Mouse (Mus musculus): ENCODE data around the gene Gatad2a.

The Gatad2a gene

GRCm38 (mm10) chr8:69937466-69937865 is 58.7 kb downstream of the Gatad2a start:
- no peak for DNase-seq (ENCODE audit: low read depth, low spot score)

GRCm38 (mm10) chr8:69936050-69936794 is 60.0 kb downstream of the Gatad2a start:
- DNase-seq (ENCODE audit: low read depth, low spot score), result no peak

- DNase-seq (ENCODE audit: low read depth, low spot score), result no peak
Observed at GRCm38 (mm10) chr8:69935431-69935830, 60.8 kb downstream of the Gatad2a start.

- DNase-seq (ENCODE audit: low read depth, low spot score), result no peak
Observed at GRCm38 (mm10) chr8:69934582-69934981, 61.6 kb downstream of the Gatad2a start.

GRCm38 (mm10) chr8:69933811-69934210 is 62.4 kb downstream of the Gatad2a start:
- no peak for DNase-seq (ENCODE audit: low read depth, low spot score)

- DNase-seq (ENCODE audit: low read depth, low spot score), result no peak
Observed at GRCm38 (mm10) chr8:69926901-69927300, 69.3 kb downstream of the Gatad2a start.

GRCm38 (mm10) chr8:69923986-69924385 is 72.2 kb downstream of the Gatad2a start:
- DNase-seq (ENCODE audit: low read depth, low spot score), result no peak

GRCm38 (mm10) chr8:69921141-69921540 is 75.0 kb downstream of the Gatad2a start:
- no peak for DNase-seq (ENCODE audit: low read depth, low spot score)

GRCm38 (mm10) chr8:69919876-69920662 is 76.1 kb downstream of the Gatad2a start:
- peak; percentile 86 for DNase-seq (ENCODE audit: low read depth, low spot score)

- DNase-seq (ENCODE audit: low read depth, low spot score), result peak; percentile 90
Observed at GRCm38 (mm10) chr8:69919010-69919409, 77.2 kb downstream of the Gatad2a start.

GRCm38 (mm10) chr8:69918506-69918905 is 77.7 kb downstream of the Gatad2a start:
- no peak for DNase-seq (ENCODE audit: low read depth, low spot score)

- DNase-seq (ENCODE audit: low read depth, low spot score), result no peak
Observed at GRCm38 (mm10) chr8:69915748-69916147, 80.4 kb downstream of the Gatad2a start.

GRCm38 (mm10) chr8:69914526-69914925 is 81.7 kb downstream of the Gatad2a start:
- no peak for DNase-seq (ENCODE audit: low read depth, low spot score)

- no peak for DNase-seq (ENCODE audit: low read depth, low spot score)
Observed at GRCm38 (mm10) chr8:69912478-69913074, 83.6 kb downstream of the Gatad2a start.

GRCm38 (mm10) chr8:69911917-69912316 is 84.3 kb downstream of the Gatad2a start:
- DNase-seq (ENCODE audit: low read depth, low spot score), result no peak

GRCm38 (mm10) chr8:69907106-69907505 is 89.1 kb downstream of the Gatad2a start:
- DNase-seq (ENCODE audit: low read depth, low spot score), result no peak

GRCm38 (mm10) chr8:69906260-69906659 is 89.9 kb downstream of the Gatad2a start:
- DNase-seq (ENCODE audit: low read depth, low spot score), result no peak

GRCm38 (mm10) chr8:69904096-69904495 is 92.1 kb downstream of the Gatad2a start:
- DNase-seq (ENCODE audit: low read depth, low spot score), result no peak

GRCm38 (mm10) chr8:69903063-69903542 is 93.1 kb downstream of the Gatad2a start:
- peak; percentile 99 for DNase-seq (ENCODE audit: low read depth, low spot score)

GRCm38 (mm10) chr8:69902163-69903062 is 93.8 kb downstream of the Gatad2a start, which contains the start of the genes Tssk6, Ndufa13 and Yjefn3:
Gene Tssk6 (plus strand): TSS chr8:69902184.
Gene Ndufa13 (minus strand): TSS chr8:69902558.
Gene Yjefn3 (minus strand): TSS chr8:69902712.
- DNase-seq (ENCODE audit: low read depth, low spot score), result no peak

All from A20 (cell line).